Mouse (Mus musculus): ENCODE data around the gene Nop53.

GRCm38 (mm10) chr7:15961239-15961638 lies 15.4 kb upstream of the Nop53 start:
- TF ChIP-seq TCF12 (IDR thresholded peaks at IDR 0.05; ENCODE audit: insufficient read depth, poor library complexity, severe bottlenecking), result no peak
- no peak for TF ChIP-seq CEBPB (IDR thresholded peaks at IDR 0.05; ENCODE audit: insufficient read depth, poor library complexity, severe bottlenecking)
- no peak for TF ChIP-seq POLR2A (IDR thresholded peaks at IDR 0.05; ENCODE audit: insufficient read length, low read depth)
- TF ChIP-seq REST (IDR thresholded peaks at IDR 0.05; ENCODE audit: insufficient read depth, insufficient read length), result no peak
- TF ChIP-seq MYOG (IDR thresholded peaks at IDR 0.05; ENCODE audit: control insufficient read depth in 1 of 3, insufficient read depth in 1 of 3, insufficient read length in 2 of 3, low read depth in 2 of 3), result no peak
- no peak for TF ChIP-seq MAX (IDR thresholded peaks at IDR 0.05; ENCODE audit: low read depth)
- TF ChIP-seq POLR2AphosphoS2 (IDR thresholded peaks at IDR 0.05; ENCODE audit: insufficient read length, low read depth), result no peak
- TF ChIP-seq USF1 (IDR thresholded peaks at IDR 0.05; ENCODE audit: low read depth), result no peak
- no peak for TF ChIP-seq MYOD1 (IDR thresholded peaks at IDR 0.05; ENCODE audit: control insufficient read depth in 1 of 3, insufficient read length in 2 of 3, low read depth in 2 of 3)
- TF ChIP-seq E2F4 (IDR thresholded peaks at IDR 0.05; ENCODE audit: insufficient read depth), result no peak
- no peak for TF ChIP-seq SRF (IDR thresholded peaks at IDR 0.05; ENCODE audit: control insufficient read depth, insufficient read length, low read depth)
- TF ChIP-seq TCF3 (IDR thresholded peaks at IDR 0.05; ENCODE audit: insufficient read length, low read depth), result no peak
